In genomic region chr14:23714396-23715131, GRCm38 (mm10) we compare ENCODE assay signal across 13 mouse cellular contexts.
A peak's percentile ranks its signal among the peaks of the same experiment; 100 is the strongest.
DNase-seq lines count a peak whose midpoint lies in the region; ATAC-seq and TF ChIP-seq lines count a peak whose summit lies in the region.
"Had no signal": no experiment of that assay in that cellular context is flagged by ENCODE, and none has a peak within 500 bp of the region (broad histone marks: within the 10 kb centered on the region; RNA-seq: fewer than 3 reads in every experiment).

No protein-coding gene starts in this region.

- no peaks in the 10 kb centered on the region for H3K9me3 ChIP-seq in kidney, embryonic 14.5 days (ENCODE audit: control insufficient read depth, low read length)
- no peaks in the 10 kb centered on the region for H3K9me3 ChIP-seq in hindbrain, embryonic 15.5 days
- H3K9me3 ChIP-seq: forebrain, embryonic 10.5 days had no signal

- no peak overlapping the region for H3K4me3 ChIP-seq in kidney, embryonic 14.5 days (ENCODE audit: low read length)
- H3K4me3 ChIP-seq in C2C12 (ENCODE audit: insufficient read depth, poor library complexity, severe bottlenecking), result no peak overlapping the region
- no peak overlapping the region for H3K4me3 ChIP-seq in hindbrain, embryonic 15.5 days
- no peak overlapping the region for H3K4me3 ChIP-seq in heart, adult 2 months
- H3K4me3 ChIP-seq: forebrain, embryonic 10.5 days; myocyte had no signal

- no peak for TF ChIP-seq POLR2A in heart, adult 2 months (IDR thresholded peaks at IDR 0.05; ENCODE audit: insufficient read depth, low read depth, low read length)

- H3K9ac ChIP-seq in kidney, embryonic 14.5 days (ENCODE audit: low read depth, low read length), result no peak overlapping the region
- no peak overlapping the region for H3K9ac ChIP-seq in hindbrain, embryonic 15.5 days
- H3K9ac ChIP-seq in heart, adult 2 months (ENCODE audit: low read depth, low read length), result no peak overlapping the region
- H3K9ac ChIP-seq: lung, embryonic 14.5 days had no signal

- no peaks in the 10 kb centered on the region for H3K79me2 ChIP-seq in C2C12 (ENCODE audit: control insufficient read depth, insufficient read depth)
- H3K79me2 ChIP-seq in heart, adult 2 months (replicated peaks; ENCODE audit: control insufficient read depth, insufficient read depth, low read length), result no peaks in the 10 kb centered on the region

- no peak overlapping the region for H3ac ChIP-seq in C2C12 (ENCODE audit: control insufficient read depth, insufficient read length, low read depth)

- 69% methylated on average over 7 of the region's 7 CpGs for WGBS in kidney, embryonic 14.5 days
- 53% methylated on average over 7 of the region's 7 CpGs for WGBS in hindbrain, embryonic 15.5 days
- 75% methylated on average over 7 of the region's 7 CpGs for WGBS in heart, adult 2 months

- H3K36me3 ChIP-seq in kidney, embryonic 14.5 days (ENCODE audit: control insufficient read depth, insufficient read depth, low read length), result no peaks in the 10 kb centered on the region
- no peaks in the 10 kb centered on the region for H3K36me3 ChIP-seq in C2C12 (ENCODE audit: control insufficient read depth, insufficient read depth)
- no peaks in the 10 kb centered on the region for H3K36me3 ChIP-seq in hindbrain, embryonic 15.5 days
- no peaks in the 10 kb centered on the region for H3K36me3 ChIP-seq in heart, adult 2 months (ENCODE audit: control insufficient read depth, insufficient read depth, low read length)
- H3K36me3 ChIP-seq: forebrain, embryonic 10.5 days had no signal

- no peak for DNase-seq in kidney, postnatal 10 days
- peak; percentile 44 for DNase-seq in embryo, embryonic 11 days
- DNase-seq in lung, postnatal 36 days, result no peak
- no peak for DNase-seq in heart, adult 2 months
- DNase-seq in heart, adult 18-20 months, result no peak
- DNase-seq: cerebellum, adult 8-10 months; kidney, adult 2 months; lung, embryonic 14.5 days had no signal

- no peaks in the 10 kb centered on the region for H3K79me3 ChIP-seq in C2C12 (ENCODE audit: low read depth)

- no peak for TF ChIP-seq EP300 in heart, adult 2 months (IDR thresholded peaks at IDR 0.05; ENCODE audit: insufficient read depth, low read depth, low read length)

- ATAC-seq in kidney, embryonic 14.5 days (ENCODE audit: low FRiP score, low TSS enrichment), result peak; percentile 87
- ATAC-seq in hindbrain, embryonic 15.5 days (ENCODE audit: low FRiP score, low read depth), result no peak

- intact Hi-C loops in heart, adult 2 months (cut with DNase I), result no loop called here

- H3K27me3 ChIP-seq in kidney, embryonic 14.5 days (ENCODE audit: control insufficient read depth, insufficient read depth, low read length), result no peaks in the 10 kb centered on the region
- peaks cover 3% of the 10 kb centered on the region for H3K27me3 ChIP-seq in C2C12 (ENCODE audit: control insufficient read depth, insufficient read depth, insufficient read length)
- no peaks in the 10 kb centered on the region for H3K27me3 ChIP-seq in hindbrain, embryonic 15.5 days
- H3K27me3 ChIP-seq in heart, adult 2 months (ENCODE audit: control insufficient read depth, insufficient read depth, low read length), result no peaks in the 10 kb centered on the region

- H3K4me1 ChIP-seq in kidney, embryonic 14.5 days (ENCODE audit: control insufficient read depth, insufficient read depth, low read length), result no peaks in the 10 kb centered on the region
- H3K4me1 ChIP-seq in hindbrain, embryonic 15.5 days (replicated peaks), result peaks cover 39% of the 10 kb centered on the region
- H3K4me1 ChIP-seq in heart, adult 2 months (ENCODE audit: control insufficient read depth, insufficient read depth, low read length), result no peaks in the 10 kb centered on the region

- no peak overlapping the region for H3K27ac ChIP-seq in kidney, embryonic 14.5 days (ENCODE audit: low read depth, low read length)
- 0 out of 2 replicates have a peak overlapping the region, but pooled peaks have one; percentile 25 for H3K27ac ChIP-seq in hindbrain, embryonic 15.5 days (replicated peaks)
- no peak overlapping the region for H3K27ac ChIP-seq in heart, adult 2 months
- H3K27ac ChIP-seq: forebrain, embryonic 10.5 days had no signal

- no peak overlapping the region for H3K4me2 ChIP-seq in kidney, embryonic 14.5 days (replicated peaks; ENCODE audit: low read depth, low read length)
- no peak overlapping the region for H3K4me2 ChIP-seq in hindbrain, embryonic 15.5 days
- H3K4me2 ChIP-seq: lung, embryonic 14.5 days had no signal

- no peak for TF ChIP-seq CTCF in C2C12 (IDR thresholded peaks at IDR 0.05; ENCODE audit: control insufficient read depth, insufficient read depth, insufficient read length)
- no peak for TF ChIP-seq CTCF in heart, adult 2 months (IDR thresholded peaks at IDR 0.05)

TF ChIP-seq in C2C12, 6 proteins besides CTCF, POLR2A, EP300 and RAD21:
- peak; percentile 34 for TF ChIP-seq MYOD1 (IDR thresholded peaks at IDR 0.05; ENCODE audit: control insufficient read depth, insufficient read length, low read depth)
- no peak for TF ChIP-seq CEBPB (IDR thresholded peaks at IDR 0.05; ENCODE audit: low read depth)
TF ChIP-seq in C2C12: peak in this region for 1.
